Mouse (Mus musculus) stomach, embryonic 14.5 days (tissue): Measurements from ENCODE around the gene Ppfia4. TPM values are rescaled to one million over a fixed set of nuclear protein-coding genes. Genes with fewer than 3 reads are reported as not detected.
A peak's percentile ranks its signal among the peaks of the same experiment; 100 is the strongest.

ENCODE experiments used
- ATAC-seq: fragments of 200-750 bp; cut with Nextera tagmentation; 2 replicates; pipeline ENCODE4 v1.8.0; 2017; ENCODE audit warnings: low read depth, moderate TSS enrichment; ENCODE audit not compliant: insufficient number of reproducible peaks, insufficient read depth, low FRiP score
- H3K27ac ChIP-seq: fragments of 300-500 bp; sonication (generic); 2 replicates; pipeline ENCODE4 v1.5.1; 2014; ENCODE audit warnings: mild to moderate bottlenecking, low read length, moderate library complexity, mixed read lengths
- H3K27me3 ChIP-seq: fragments of 300-500 bp; sonication (generic); 2 replicates; pipeline ENCODE4 v1.6.1; 2014; ENCODE audit warnings: low read length, control low read depth, mixed read lengths; ENCODE audit not compliant: control insufficient read depth, insufficient read depth
- H3K36me3 ChIP-seq: fragments of 300-500 bp; sonication (generic); 2 replicates; pipeline ENCODE4 v1.6.1; 2014; ENCODE audit warnings: mild to moderate bottlenecking, control low read depth, low read length, moderate library complexity, mixed read lengths; ENCODE audit not compliant: control insufficient read depth, insufficient read depth
- H3K4me1 ChIP-seq: fragments of 300-500 bp; sonication (generic); 2 replicates; pipeline ENCODE4 v1.6.1; 2014; ENCODE audit warnings: low read length, control low read depth, mixed read lengths; ENCODE audit not compliant: control insufficient read depth, insufficient read depth
- H3K4me2 ChIP-seq: fragments of 300-500 bp; sonication (generic); replicated peaks from 2 replicates; pipeline ENCODE4 v1.6.1; 2014; ENCODE audit warnings: low read depth, low read length, control low read depth
- H3K4me3 ChIP-seq: fragments of 300-500 bp; sonication (generic); 2 replicates; pipeline ENCODE4 v1.5.1; 2014; ENCODE audit warnings: low read depth, low read length, control low read depth
- H3K9ac ChIP-seq: fragments of 300-500 bp; sonication (generic); replicated peaks from 2 replicates; pipeline ENCODE4 v1.6.1; 2014; ENCODE audit warnings: low read depth, mild to moderate bottlenecking, control low read depth, low read length, moderate library complexity, mixed read lengths
- H3K9me3 ChIP-seq: fragments of 300-500 bp; sonication (generic); 2 replicates; pipeline ENCODE4 v1.6.1; 2016; ENCODE audit warnings: low read depth, low read length, control low read depth; ENCODE audit not compliant: control insufficient read depth
- WGBS: fragments of 180-500 bp; shearing (Covaris S2); extraction: QIAGEN DNeasy Blood & Tissue Kit; methylation state at CpG from one replicate; pipeline ENCODE4 v1.1.7; 2014; 5-methylcytosine and 5-hydroxymethylcytosine counted together
- polyA plus RNA-seq: library from polyadenylated mRNA; unstranded; fragments of >200 nt; fragmentation: Nextera tagmentation; extraction: Ambion mirVana; gene quantifications from 2 replicates; pipeline ENCODE4 v1.2.1, GENCODE M21; 2014

Ppfia4 gene
- 4.8 and 5.7 TPM in 2 replicates for polyA plus RNA-seq

DNA sequence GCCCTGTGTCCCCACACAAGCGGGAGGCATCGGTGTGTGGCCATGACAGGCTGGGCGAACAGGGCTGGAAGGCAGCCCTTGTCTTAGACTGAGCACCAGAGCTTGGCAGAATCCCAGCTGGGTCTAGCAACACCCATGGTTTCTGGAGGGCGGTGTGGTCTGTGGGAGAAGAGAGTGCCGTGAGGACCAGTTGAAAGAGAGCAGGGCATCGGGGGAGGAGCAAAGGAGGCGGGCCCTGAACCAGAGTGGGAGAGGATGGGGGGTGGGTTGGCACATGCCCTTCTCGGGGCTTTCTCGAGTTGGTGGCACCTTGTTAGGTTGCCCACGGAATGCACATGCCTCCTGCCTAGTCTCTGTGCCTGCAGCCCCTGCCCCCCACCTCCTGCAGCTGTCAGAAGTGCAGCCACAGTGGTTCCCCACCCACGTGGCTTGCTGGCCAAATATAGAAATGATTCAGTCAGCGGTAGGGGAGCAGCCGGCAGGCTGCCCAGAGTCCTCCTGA is at the start of gene Ppfia4:
Gene Ppfia4, minus strand, starts transcription at position 159 of the 502 bp plus-strand sequence.
- no peak within 1 kb of the TSS for H3K4me2 ChIP-seq
- ATAC-seq: 0 out of 2 replicates have a peak, but pooled peaks have one; percentile 42
- 43% methylated on average over 13 of the region's 13 CpGs for WGBS
- H3K4me3 ChIP-seq: no peak within 1 kb of the TSS
- H3K9ac ChIP-seq: no peak within 1 kb of the TSS
- no peaks in the 10 kb centered on the region for H3K9me3 ChIP-seq
- H3K27ac ChIP-seq: no peak within 1 kb of the TSS
- H3K36me3 ChIP-seq: no peaks in the 10 kb centered on the region
- H3K27me3 ChIP-seq: no peaks in the 10 kb centered on the region
- H3K4me1 ChIP-seq: peaks cover 3% of the 10 kb centered on the region; the same call in 1 of the 2 replicates

GRCm38 (mm10) chr1:134381795-134382625 is 49.3 kb upstream of the Ppfia4 start:
- H3K4me1 ChIP-seq: peaks cover 8% of the 10 kb centered on the region; the same call in 1 of the 2 replicates
- no peak overlapping the region for H3K9ac ChIP-seq
- 2% methylated on average over 19 of the region's 19 CpGs for WGBS
- peak overlapping the region; percentile 23 for H3K4me3 ChIP-seq
- no peak for ATAC-seq
- no peak overlapping the region for H3K27ac ChIP-seq
- H3K27me3 ChIP-seq: no peaks in the 10 kb centered on the region
- H3K9me3 ChIP-seq: no peaks in the 10 kb centered on the region
- peak overlapping the region; percentile 49 for H3K4me2 ChIP-seq
- H3K36me3 ChIP-seq: no peaks in the 10 kb centered on the region

DNA sequence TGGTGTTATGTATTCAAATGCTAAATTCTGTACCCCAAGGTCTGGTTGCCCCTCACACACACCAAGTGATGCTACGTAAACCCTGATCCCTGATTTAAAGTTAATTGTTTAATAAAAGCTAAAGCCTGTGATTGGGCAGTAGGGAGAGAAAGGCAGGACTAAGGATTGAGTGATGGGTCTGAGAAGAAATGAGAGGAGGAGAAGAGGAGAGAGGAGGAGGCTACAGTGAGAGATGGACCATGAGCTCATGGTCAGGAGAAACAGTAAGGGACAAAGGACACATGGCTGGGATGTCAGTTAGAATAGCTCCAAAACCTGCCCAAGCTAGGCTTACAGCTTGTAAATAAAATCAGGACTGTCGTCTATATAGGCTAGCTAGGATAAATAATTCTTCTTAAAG is 48.3 kb upstream of the Ppfia4 start:
- 66% methylated on average over 2 of the region's 2 CpGs for whole genome bisulfite sequencing
- Histone ChIP-seq H3K27me3 (no peaks in the 10 kb centered on the region), H3K4me3 (no peak overlapping the region), H3K27ac (no peak overlapping the region), H3K36me3 (no peaks in the 10 kb centered on the region), H3K4me2 (no peak overlapping the region; the same call in 1 of the 2 replicates), H3K9ac (no peak overlapping the region), H3K9me3 (no peaks in the 10 kb centered on the region), H3K4me1 (peaks cover 8% of the 10 kb centered on the region; the same call in 1 of the 2 replicates)
- ATAC-seq: no peak

GRCm38 (mm10) chr1:134374124-134374523 is 41.4 kb upstream of the Ppfia4 start:
- Histone ChIP-seq H3K4me2 (no peak overlapping the region), H3K27me3 (no peaks in the 10 kb centered on the region), H3K4me3 (no peak overlapping the region), H3K9me3 (peaks cover 5% of the 10 kb centered on the region; the same call in 1 of the 2 replicates), H3K9ac (no peak overlapping the region), H3K4me1 (no peaks in the 10 kb centered on the region), H3K27ac (no peak overlapping the region), H3K36me3 (no peaks in the 10 kb centered on the region)
- ATAC-seq: no peak
- 52% methylated on average over 2 of the region's 2 CpGs for WGBS

DNA sequence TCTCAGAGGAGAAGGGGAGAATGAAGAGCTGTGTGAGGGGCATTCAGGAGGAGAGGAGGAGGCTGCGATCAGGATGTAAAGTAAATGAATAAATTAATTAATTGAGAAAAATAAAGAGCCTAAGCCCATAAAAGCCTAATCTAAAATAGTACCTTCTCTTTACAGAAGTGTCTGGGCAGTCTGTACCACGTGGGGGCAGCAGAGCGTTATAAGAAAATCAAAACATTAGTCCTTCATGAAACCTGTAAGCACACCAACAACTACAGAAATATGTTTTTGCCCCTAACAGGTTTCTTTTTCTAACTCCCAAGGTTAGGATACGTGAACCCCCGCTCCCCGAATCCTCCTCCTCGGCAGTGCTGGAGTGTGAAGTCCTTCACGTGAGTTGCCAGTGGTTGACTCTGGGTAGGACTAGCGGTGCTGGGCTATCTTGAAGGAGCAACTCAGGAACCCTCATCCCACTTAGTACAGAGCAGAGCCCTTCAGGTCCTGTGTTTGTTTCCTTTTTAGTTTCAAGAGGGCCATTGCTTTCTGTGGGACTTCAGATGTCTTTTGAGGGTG is 36.1 kb upstream of the Ppfia4 start:
- ATAC-seq: no peak
- WGBS: 52% methylated on average over 9 of the region's 9 CpGs
- Histone ChIP-seq H3K9ac (no peak overlapping the region), H3K9me3 (peaks cover 5% of the 10 kb centered on the region; the same call in 1 of the 2 replicates), H3K4me1 (no peaks in the 10 kb centered on the region), H3K4me2 (no peak overlapping the region), H3K36me3 (no peaks in the 10 kb centered on the region), H3K4me3 (no peak overlapping the region), H3K27ac (no peak overlapping the region), H3K27me3 (no peaks in the 10 kb centered on the region)

DNA sequence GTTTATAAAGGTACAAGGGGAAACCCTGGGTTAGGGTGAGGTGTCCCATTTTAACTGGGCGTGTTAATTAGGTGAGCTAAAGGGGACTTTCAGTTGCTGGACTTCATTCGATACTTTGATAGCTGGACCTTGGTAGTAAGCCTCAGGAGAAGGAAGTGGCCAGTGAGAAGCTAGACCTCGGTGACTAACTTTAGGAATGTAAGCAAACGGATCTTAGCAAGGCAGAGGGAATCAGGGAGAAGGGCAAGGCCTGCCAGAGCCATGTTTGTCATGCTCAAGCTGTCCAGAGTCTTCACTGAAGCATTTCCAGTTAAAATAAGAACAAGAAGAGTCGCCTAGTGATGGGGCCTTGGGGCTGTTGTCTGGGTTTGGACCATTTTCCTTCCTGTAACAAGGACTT is 32.8 kb upstream of the Ppfia4 start:
- Histone ChIP-seq H3K9ac (no peak overlapping the region), H3K9me3 (peaks cover 5% of the 10 kb centered on the region; the same call in 1 of the 2 replicates), H3K4me2 (no peak overlapping the region), H3K27ac (no peak overlapping the region), H3K4me1 (peaks cover 6% of the 10 kb centered on the region; the same call in 1 of the 2 replicates), H3K27me3 (no peaks in the 10 kb centered on the region), H3K36me3 (no peaks in the 10 kb centered on the region), H3K4me3 (no peak overlapping the region)
- 58% methylated on average over 5 of the region's 5 CpGs for WGBS
- ATAC-seq: no peak

GRCm38 (mm10) chr1:134363194-134363593 is 30.5 kb upstream of the Ppfia4 start:
- H3K4me3 ChIP-seq: no peak overlapping the region
- peaks cover 10% of the 10 kb centered on the region for H3K36me3 ChIP-seq
- H3K27me3 ChIP-seq: no peaks in the 10 kb centered on the region
- no peak overlapping the region for H3K27ac ChIP-seq
- no peak for ATAC-seq
- H3K4me2 ChIP-seq: no peak overlapping the region
- 70% methylated on average over 4 of the region's 4 CpGs for WGBS
- no peaks in the 10 kb centered on the region for H3K9me3 ChIP-seq
- peaks cover 6% of the 10 kb centered on the region; the same call in 1 of the 2 replicates for H3K4me1 ChIP-seq
- no peak overlapping the region for H3K9ac ChIP-seq

GRCm38 (mm10) chr1:134361857-134362212 is 29.1 kb upstream of the Ppfia4 start, which contains the start of gene Tmem183a:
Tmem183a (minus strand) TSS chr1:134361979.
- ATAC-seq: peak; percentile 97
- H3K9ac ChIP-seq: peak within 1 kb of the TSS; percentile 82
- WGBS: under 1% methylated on average over 37 of the region's 38 CpGs

More at GRCm38 (mm10) chr1:134361857-134362212, 29.1 kb upstream of the Ppfia4 start, which contains the start of gene Tmem183a:
- Histone ChIP-seq H3K4me2 (peak within 1 kb of the TSS; percentile 75), H3K36me3 (peaks cover 21% of the 10 kb centered on the region), H3K9me3 (no peaks in the 10 kb centered on the region), H3K27ac (peak within 1 kb of the TSS; percentile 78), H3K4me3 (peak within 1 kb of the TSS; percentile 85), H3K27me3 (no peaks in the 10 kb centered on the region), H3K4me1 (peaks cover 6% of the 10 kb centered on the region; the same call in 1 of the 2 replicates)
